Mouse (Mus musculus) megakaryocyte, embryonic 14.5 days (primary cell): ENCODE measurements around the gene S100a3.

ENCODE experiments used
- FLI1 ChIP-seq: IDR thresholded peaks from 2 replicates; pipeline ENCODE4 v1.6.1; 2012; ENCODE audit warnings: low read length, inconsistent platforms, mixed read lengths
- GATA1 ChIP-seq: IDR thresholded peaks from 3 replicates; pipeline ENCODE4 v1.6.1; 2012; ENCODE audit warnings: mixed read lengths, low read length, inconsistent platforms, borderline replicate concordance

DNA sequence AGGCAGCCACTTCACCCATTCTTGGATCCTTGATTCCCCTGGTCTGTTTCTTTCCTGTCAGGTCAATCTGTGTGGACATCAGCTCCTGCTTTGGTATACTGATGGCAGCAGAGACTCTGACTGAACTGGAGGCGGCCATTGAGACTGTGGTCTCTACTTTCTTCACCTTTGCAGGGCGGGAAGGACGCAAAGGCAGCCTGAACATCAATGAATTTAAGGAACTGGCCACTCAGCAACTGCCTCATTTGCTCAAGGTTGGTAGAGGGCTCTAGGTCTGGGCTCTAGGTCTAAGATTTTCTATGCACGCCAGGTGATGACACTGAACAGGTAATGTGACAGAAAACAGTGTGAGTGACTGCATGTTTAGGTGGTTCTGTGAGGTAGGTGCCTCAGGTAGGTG, 44.6 kb upstream of the S100a3 start:
- TF ChIP-seq GATA1 = no peak
- TF ChIP-seq FLI1 = no peak
